Mouse (Mus musculus) testis, adult 2 months (tissue): ENCODE measurements around the gene Fxyd2.

Experiments
- CTCF ChIP-seq: fragments of 200-500 bp; IDR thresholded peaks from 2 replicates; pipeline ENCODE4 v1.5.1; 2012; ENCODE audit warnings: low read depth, mild to moderate bottlenecking, inconsistent platforms, low read length, moderate library complexity; ENCODE audit not compliant: control insufficient read depth, insufficient read depth, insufficient replicate concordance
- POLR2A ChIP-seq: fragments of 200-500 bp; IDR thresholded peaks from 2 replicates; pipeline ENCODE4 v1.6.1; 2012; ENCODE audit warnings: low read depth, mild to moderate bottlenecking, inconsistent platforms, low read length, moderate library complexity; ENCODE audit not compliant: control insufficient read depth

DNA sequence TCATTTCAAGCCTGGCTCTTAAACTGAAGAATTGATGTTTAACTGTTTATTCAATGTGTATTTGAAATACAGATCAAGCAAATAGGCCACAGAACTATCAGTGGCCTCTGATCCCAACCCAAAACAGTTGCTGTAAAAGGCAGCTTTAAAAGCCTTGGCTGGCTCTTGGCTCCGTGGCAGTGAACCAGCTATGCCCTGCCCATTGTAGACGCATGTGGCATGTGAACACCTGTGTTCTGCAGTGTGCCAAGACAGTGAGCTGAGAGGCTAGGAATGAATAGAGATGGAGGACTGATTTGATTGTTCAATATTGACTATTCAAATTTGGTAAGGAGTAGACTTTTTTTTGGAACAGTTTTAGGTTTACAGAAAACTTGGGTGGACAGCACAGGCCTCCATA lies 22.6 kb upstream of the Fxyd2 start:
- TF ChIP-seq POLR2A (no peak), CTCF (no peak)
